Mouse (Mus musculus) thymus, postnatal 36 days (tissue): ENCODE data around the gene Klhl7.
A peak's percentile ranks its signal among the peaks of the same experiment; 100 is the strongest.
"Not testable (repeated sequence)": the region's sequence is repeated elsewhere in the genome, so short reads cannot be mapped to it uniquely, and the experiment has no call there.

Experiments used
- DNase-seq, 2 experiments: peaks; one replicate each; pipeline ENCODE4 v3.0.0; 2022; ENCODE audit warnings: mixed read lengths in 2 of 2

Gene Klhl7

GRCm38 (mm10) chr5:24095881-24096280 lies 4.5 kb upstream of the Klhl7 start:
- no peak for DNase-seq

- peak; percentile 33 to 59 for DNase-seq
Measured at GRCm38 (mm10) chr5:24100810-24101311, 456 bp downstream of the Klhl7 start.

GRCm38 (mm10) chr5:24101446-24102140 lies 1.2 kb downstream of the Klhl7 start:
- DNase-seq = no peak

- not testable (repeated sequence) for DNase-seq
Measured at GRCm38 (mm10) chr5:24103235-24103634, 2.8 kb downstream of the Klhl7 start.

GRCm38 (mm10) chr5:24103841-24104240 lies 3.4 kb downstream of the Klhl7 start:
- no peak for DNase-seq

GRCm38 (mm10) chr5:24107071-24107739 lies 6.8 kb downstream of the Klhl7 start:
- DNase-seq = no peak

GRCm38 (mm10) chr5:24107740-24108098 lies 7.3 kb downstream of the Klhl7 start:
- no peak for DNase-seq

- DNase-seq = no peak
Measured at GRCm38 (mm10) chr5:24110068-24110467, 9.7 kb downstream of the Klhl7 start.

- peak in 1 of 2 experiments; percentile 11 for DNase-seq
Measured at GRCm38 (mm10) chr5:24112116-24112903, 11.9 kb downstream of the Klhl7 start.

GRCm38 (mm10) chr5:24122221-24122620 lies 21.8 kb downstream of the Klhl7 start:
- DNase-seq = no peak

GRCm38 (mm10) chr5:24124175-24124574 lies 23.8 kb downstream of the Klhl7 start:
- DNase-seq = no peak

- DNase-seq = no peak
Measured at GRCm38 (mm10) chr5:24124579-24125276, 24.3 kb downstream of the Klhl7 start.

- no peak for DNase-seq
Measured at GRCm38 (mm10) chr5:24125910-24126636, 25.7 kb downstream of the Klhl7 start.

- no peak for DNase-seq
Measured at GRCm38 (mm10) chr5:24126967-24127366, 26.6 kb downstream of the Klhl7 start.

GRCm38 (mm10) chr5:24146964-24147363 lies 46.6 kb downstream of the Klhl7 start:
- no peak for DNase-seq

GRCm38 (mm10) chr5:24152199-24152598 lies 51.8 kb downstream of the Klhl7 start:
- no peak for DNase-seq

- no peak for DNase-seq
Measured at GRCm38 (mm10) chr5:24156774-24157173, 56.4 kb downstream of the Klhl7 start.

- DNase-seq = peak; percentile 88 to 90
Measured at GRCm38 (mm10) chr5:24164789-24165445, 64.5 kb downstream of the Klhl7 start, which contains the start of gene Nupl2. Gene Nupl2, plus strand, starts transcription at chr5:24164963.

GRCm38 (mm10) chr5:24167263-24167662 lies 66.9 kb downstream of the Klhl7 start:
- no peak for DNase-seq

GRCm38 (mm10) chr5:24169881-24170280 lies 69.5 kb downstream of the Klhl7 start:
- DNase-seq = no peak

- DNase-seq = no peak
Measured at GRCm38 (mm10) chr5:24172092-24172491, 71.7 kb downstream of the Klhl7 start.
